In genomic region chr11:57624490-57624893, GRCm38 (mm10) we compare ENCODE assay signal across 11 mouse cellular contexts. TPM values are rescaled to one million over a fixed set of nuclear protein-coding genes. Genes with fewer than 3 reads are reported as not detected.
DNase-seq lines count a peak whose midpoint lies in the region; ATAC-seq and TF ChIP-seq lines count a peak whose summit lies in the region.
"Had no signal": no experiment of that assay in that cellular context is flagged by ENCODE, and none has a peak within 500 bp of the region (broad histone marks: within the 10 kb centered on the region; RNA-seq: fewer than 3 reads in every experiment).

No protein-coding gene starts in this region.

- H3K9ac ChIP-seq in limb, embryonic 14.5 days (ENCODE audit: low read depth, low read length, severe bottlenecking): no peak overlapping the region
- no peak overlapping the region for H3K9ac ChIP-seq in neural tube, embryonic 15.5 days (replicated peaks)

- H3K27ac ChIP-seq in limb, embryonic 14.5 days (replicated peaks; ENCODE audit: low read depth, low read length): no peak overlapping the region
- no peak overlapping the region for H3K27ac ChIP-seq in neural tube, embryonic 15.5 days (replicated peaks)
- H3K27ac ChIP-seq in gastrocnemius, adult 2 months: no peak overlapping the region
- H3K27ac ChIP-seq: heart, embryonic 10.5 days had no signal

- TF ChIP-seq POLR2A in limb, embryonic 14.5 days (IDR thresholded peaks at IDR 0.05; ENCODE audit: borderline replicate concordance, extremely low read depth, insufficient read depth, insufficient read length): no peak

- peaks cover 11% of the 10 kb centered on the region for H3K4me1 ChIP-seq in limb, embryonic 14.5 days (ENCODE audit: control insufficient read depth, insufficient read depth, low read length)
- H3K4me1 ChIP-seq in neural tube, embryonic 15.5 days: peaks cover 17% of the 10 kb centered on the region; the same call in 1 of the 2 replicates
- H3K4me1 ChIP-seq: heart, embryonic 10.5 days had no signal

- no peak for TF ChIP-seq CTCF in gastrocnemius, adult 2 months (IDR thresholded peaks at IDR 0.05)

- intact Hi-C loops in gastrocnemius, adult 2 months (cut with DNase I): no loop called here

- no peak overlapping the region for H3K4me3 ChIP-seq in limb, embryonic 14.5 days (replicated peaks; ENCODE audit: low read length)
- no peak overlapping the region for H3K4me3 ChIP-seq in neural tube, embryonic 15.5 days (replicated peaks)
- H3K4me3 ChIP-seq in gastrocnemius, adult 2 months: no peak overlapping the region
- H3K4me3 ChIP-seq: heart, embryonic 10.5 days had no signal

- H3K9me3 ChIP-seq in limb, embryonic 14.5 days (ENCODE audit: control insufficient read depth, low read length): no peaks in the 10 kb centered on the region
- H3K9me3 ChIP-seq in neural tube, embryonic 15.5 days (replicated peaks): no peaks in the 10 kb centered on the region
- H3K9me3 ChIP-seq: heart, embryonic 10.5 days had no signal

- no peak overlapping the region for H3K4me2 ChIP-seq in limb, embryonic 14.5 days (replicated peaks; ENCODE audit: low read depth, low read length, severe bottlenecking)
- H3K4me2 ChIP-seq in neural tube, embryonic 15.5 days: no peak overlapping the region

- 57% methylated on average over 5 of the region's 5 CpGs for WGBS in limb, embryonic 14.5 days
- 33% methylated on average over 5 of the region's 5 CpGs for WGBS in neural tube, embryonic 15.5 days

- peak; percentile 23; the same call in 1 of the 2 replicates for ATAC-seq in limb, embryonic 14.5 days (ENCODE audit: low FRiP score, low read depth)
- ATAC-seq in neural tube, embryonic 15.5 days (ENCODE audit: low FRiP score): peak; percentile 47; the same call in 1 of the 2 replicates

- H3K36me3 ChIP-seq in limb, embryonic 14.5 days (ENCODE audit: control insufficient read depth, insufficient read depth, low read length): no peaks in the 10 kb centered on the region
- H3K36me3 ChIP-seq in neural tube, embryonic 15.5 days: no peaks in the 10 kb centered on the region
- H3K36me3 ChIP-seq: heart, embryonic 10.5 days had no signal

- no peaks in the 10 kb centered on the region for H3K27me3 ChIP-seq in limb, embryonic 14.5 days (ENCODE audit: control insufficient read depth, insufficient read depth, low read length)
- H3K27me3 ChIP-seq in neural tube, embryonic 15.5 days (replicated peaks): no peaks in the 10 kb centered on the region; the same call in 1 of the 2 replicates

- DNase-seq in cerebellum, postnatal 14 days: peak; percentile 63 to 71
- no peak for DNase-seq in cerebellum, postnatal 36 days
- peak; percentile 52 to 54 for DNase-seq in right cerebral cortex, postnatal 10 days (ENCODE audit: low spot score in 2 of 2)
- DNase-seq in right cerebral cortex, postnatal 36 days (ENCODE audit: low spot score in 2 of 2): no peak
- peak; percentile 55 for DNase-seq in limb, embryonic 14.5 days (ENCODE audit: low spot score)
- DNase-seq in gastrocnemius, adult 2 months: no peak
- DNase-seq in thymus, postnatal 25 days: no peak
- DNase-seq: kidney, postnatal 4 days; retina, postnatal 1 day had no signal

RNA-seq across cellular contexts. Expression of gene Galnt10, which starts 20.8 kb away (rescaled TPM):
- polyA plus RNA-seq in limb, embryonic 14.5 days (2012; rRNA removed): 26.5 and 30.3 TPM in 2 replicates
- polyA plus RNA-seq in limb, embryonic 14.5 days (2014; fragmentation: Nextera tagmentation; extraction: Ambion mirVana): 24.4 and 27.5 TPM in 2 replicates
- polyA plus RNA-seq in neural tube, embryonic 15.5 days (2015; fragmentation: Nextera tagmentation; extraction: Ambion mirVana): 11.7 and 12.7 TPM in 2 replicates
- 1 to 10 TPM; 5.1 to 6.4 TPM for total RNA-seq in gastrocnemius, adult 2 months (2021)

Comparison
In these comparisons a context has a peak if more than half of its experiments do, and no peak if none do; other contexts are left out.
1. DNase-seq: peak in cerebellum, postnatal 14 days (2 of 2), right cerebral cortex, postnatal 10 days (2 of 2) and limb, embryonic 14.5 days (single experiment); none in cerebellum, postnatal 36 days (0 of 2), right cerebral cortex, postnatal 36 days (0 of 2), gastrocnemius, adult 2 months (single experiment) and thymus, postnatal 25 days (single experiment).